In the genomic region with DNA sequence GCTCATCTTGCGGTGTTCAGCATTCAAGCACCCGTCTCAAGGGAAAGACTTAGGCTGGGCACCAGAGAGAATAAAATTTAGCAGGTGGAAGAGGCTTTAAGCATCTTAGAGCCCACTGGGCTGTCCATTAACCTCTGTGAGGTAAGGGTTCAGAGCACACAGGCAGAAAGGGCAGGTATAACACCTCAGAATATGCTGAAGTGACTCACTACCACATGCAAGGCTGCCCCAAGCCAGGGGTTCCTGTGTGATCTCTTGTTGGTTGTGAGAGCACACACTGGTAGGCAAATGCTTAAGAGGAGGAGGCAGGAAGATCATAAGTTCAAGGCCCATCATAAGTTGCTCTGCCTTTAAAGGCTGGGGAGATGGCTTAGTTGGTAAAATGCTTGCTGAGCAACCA, we compare ENCODE assay signal across 27 mouse cellular contexts. TPM values are rescaled to one million over a fixed set of nuclear protein-coding genes. Genes with fewer than 3 reads are reported as not detected.
DNase-seq lines count a peak whose midpoint lies in the region; ATAC-seq and TF ChIP-seq lines count a peak whose summit lies in the region.
"Had no signal": no experiment of that assay in that cellular context is flagged by ENCODE, and none has a peak within 500 bp of the region (broad histone marks: within the 10 kb centered on the region; RNA-seq: fewer than 3 reads in every experiment).

No protein-coding gene starts in this region.

- H3K4me3 ChIP-seq in gastrocnemius, adult 2 months: no peak overlapping the region
- H3K4me3 ChIP-seq in kidney, postnatal 0 days (replicated peaks; ENCODE audit: low read depth, low read length): no peak overlapping the region
- H3K4me3 ChIP-seq in kidney, embryonic 14.5 days (ENCODE audit: low read length): no peak overlapping the region
- no peak overlapping the region for H3K4me3 ChIP-seq in liver, embryonic 13.5 days (replicated peaks)
- H3K4me3 ChIP-seq in liver, postnatal 0 days (ENCODE audit: low read depth, low read length): no peak overlapping the region
- H3K4me3 ChIP-seq: embryonic facial prominence, embryonic 13.5 days; forebrain, embryonic 10.5 days; forebrain, embryonic 15.5 days; heart, embryonic 13.5 days; hindbrain, embryonic 10.5 days; hindbrain, embryonic 15.5 days; left cerebral cortex, adult 2 months; limb, embryonic 13.5 days; midbrain, embryonic 15.5 days; neural tube, embryonic 15.5 days; stomach, embryonic 15.5 days had no signal

- peak; percentile 81; the same call in 1 of the 2 replicates for ATAC-seq in kidney, postnatal 0 days (replicated peaks; ENCODE audit: low FRiP score, low read depth)
- no peak for ATAC-seq in kidney, embryonic 14.5 days (ENCODE audit: low FRiP score, low TSS enrichment)
- ATAC-seq in liver, embryonic 13.5 days (ENCODE audit: low read depth): no peak
- no peak for ATAC-seq in liver, postnatal 0 days
- ATAC-seq: activated CD4-positive, CD25-positive, alpha-beta regulatory T cell, adult 4 months; midbrain, embryonic 15.5 days had no signal

- DNase-seq in gastrocnemius, adult 2 months: no peak
- no peak for DNase-seq in gastrocnemius, postnatal 36 days
- DNase-seq in kidney, postnatal 0 days (ENCODE audit: low spot score): no peak
- DNase-seq in liver, embryonic 13.5 days: no peak
- no peak for DNase-seq in liver, postnatal 0 days
- DNase-seq in layer of hippocampus, adult 9-10 months (ENCODE audit: low spot score): no peak
- DNase-seq: cerebellum, adult 18-20 months; cerebellum, postnatal 10 days; lung, adult 2 months; lung, postnatal 10 days; retina, postnatal 1 day; right cerebral cortex, postnatal 14 days; thymus, postnatal 14 days had no signal

- no peak overlapping the region for H3K4me2 ChIP-seq in kidney, postnatal 0 days (ENCODE audit: low read length)
- no peak overlapping the region for H3K4me2 ChIP-seq in kidney, embryonic 14.5 days (replicated peaks; ENCODE audit: low read depth, low read length)
- H3K4me2 ChIP-seq in liver, embryonic 13.5 days: no peak overlapping the region
- no peak overlapping the region for H3K4me2 ChIP-seq in liver, postnatal 0 days (ENCODE audit: low read depth, low read length)
- H3K4me2 ChIP-seq: embryonic facial prominence, embryonic 13.5 days; forebrain, embryonic 15.5 days; heart, embryonic 13.5 days; hindbrain, embryonic 15.5 days; limb, embryonic 13.5 days; midbrain, embryonic 15.5 days; neural tube, embryonic 15.5 days; stomach, embryonic 15.5 days had no signal

- intact Hi-C loops in gastrocnemius, adult 2 months (cut with DNase I): no loop called here
- intact Hi-C loops in gastrocnemius, postnatal 36 days (cut with DNase I): no loop called here

- H3K9ac ChIP-seq in kidney, postnatal 0 days (ENCODE audit: low read depth, low read length): no peak overlapping the region
- no peak overlapping the region for H3K9ac ChIP-seq in kidney, embryonic 14.5 days (ENCODE audit: low read depth, low read length)
- peak overlapping the region; percentile 24; the same call in 1 of the 2 replicates for H3K9ac ChIP-seq in liver, embryonic 13.5 days
- H3K9ac ChIP-seq in liver, postnatal 0 days (replicated peaks): no peak overlapping the region
- H3K9ac ChIP-seq: embryonic facial prominence, embryonic 13.5 days; forebrain, embryonic 15.5 days; heart, embryonic 13.5 days; hindbrain, embryonic 15.5 days; limb, embryonic 13.5 days; midbrain, embryonic 15.5 days; neural tube, embryonic 15.5 days; stomach, embryonic 15.5 days had no signal

- no peak for TF ChIP-seq EP300 in liver, postnatal 0 days (IDR thresholded peaks at IDR 0.05; ENCODE audit: low read depth)

- H3K27me3 ChIP-seq in kidney, postnatal 0 days (ENCODE audit: insufficient read depth, low read length): no peaks in the 10 kb centered on the region
- no peaks in the 10 kb centered on the region for H3K27me3 ChIP-seq in kidney, embryonic 14.5 days (ENCODE audit: control insufficient read depth, insufficient read depth, low read length)
- H3K27me3 ChIP-seq in liver, embryonic 13.5 days: no peaks in the 10 kb centered on the region
- no peaks in the 10 kb centered on the region for H3K27me3 ChIP-seq in liver, postnatal 0 days (ENCODE audit: insufficient read depth, low read length)
- H3K27me3 ChIP-seq: embryonic facial prominence, embryonic 13.5 days; forebrain, embryonic 15.5 days; heart, embryonic 13.5 days; hindbrain, embryonic 15.5 days; limb, embryonic 13.5 days; midbrain, embryonic 15.5 days; neural tube, embryonic 15.5 days; stomach, embryonic 15.5 days had no signal

- no peaks in the 10 kb centered on the region for H3K4me1 ChIP-seq in kidney, postnatal 0 days (replicated peaks; ENCODE audit: insufficient read depth, low read length)
- no peaks in the 10 kb centered on the region for H3K4me1 ChIP-seq in kidney, embryonic 14.5 days (ENCODE audit: control insufficient read depth, insufficient read depth, low read length)
- peaks cover 97% of the 10 kb centered on the region for H3K4me1 ChIP-seq in liver, embryonic 13.5 days (replicated peaks)
- H3K4me1 ChIP-seq in liver, postnatal 0 days (ENCODE audit: insufficient read depth): peaks cover 39% of the 10 kb centered on the region
- H3K4me1 ChIP-seq: hindbrain, embryonic 15.5 days; midbrain, embryonic 15.5 days had no signal

- 87% methylated on average over 2 of the region's 2 CpGs for WGBS in kidney, postnatal 0 days
- WGBS in kidney, embryonic 14.5 days: 85% methylated on average over 2 of the region's 2 CpGs
- WGBS in liver, embryonic 13.5 days (ENCODE audit: insufficient replicate concordance): 95% methylated on average over 2 of the region's 2 CpGs
- 92% methylated on average over 2 of the region's 2 CpGs for WGBS in liver, postnatal 0 days (ENCODE audit: insufficient replicate concordance)

- peak overlapping the region; percentile 13; the same call in 1 of the 2 replicates for H3K27ac ChIP-seq in gastrocnemius, adult 2 months
- no peak overlapping the region for H3K27ac ChIP-seq in kidney, postnatal 0 days
- no peak overlapping the region for H3K27ac ChIP-seq in kidney, embryonic 14.5 days (ENCODE audit: low read depth, low read length)
- peak overlapping the region; percentile 100 for H3K27ac ChIP-seq in liver, embryonic 13.5 days
- no peak overlapping the region for H3K27ac ChIP-seq in liver, postnatal 0 days (ENCODE audit: low read depth)
- H3K27ac ChIP-seq: embryonic facial prominence, embryonic 13.5 days; forebrain, embryonic 10.5 days; forebrain, embryonic 15.5 days; heart, embryonic 13.5 days; hindbrain, embryonic 10.5 days; hindbrain, embryonic 15.5 days; left cerebral cortex, adult 2 months; limb, embryonic 13.5 days; macrophage; midbrain, embryonic 15.5 days; neural tube, embryonic 15.5 days; stomach, embryonic 15.5 days had no signal

- TF ChIP-seq CTCF in gastrocnemius, adult 2 months (IDR thresholded peaks at IDR 0.05): no peak
- no peak for TF ChIP-seq CTCF in kidney, postnatal 0 days (IDR thresholded peaks at IDR 0.05; ENCODE audit: low read depth)
- TF ChIP-seq CTCF in liver, postnatal 0 days (IDR thresholded peaks at IDR 0.05; ENCODE audit: low read depth): no peak

- H3K36me3 ChIP-seq in kidney, postnatal 0 days (ENCODE audit: insufficient read depth, low read length): 0 out of 2 replicates have a peak, but pooled peaks cover 3% of the 10 kb centered on the region
- no peaks in the 10 kb centered on the region for H3K36me3 ChIP-seq in kidney, embryonic 14.5 days (ENCODE audit: control insufficient read depth, insufficient read depth, low read length)
- H3K36me3 ChIP-seq in liver, embryonic 13.5 days: peaks cover 78% of the 10 kb centered on the region
- H3K36me3 ChIP-seq in liver, postnatal 0 days (replicated peaks; ENCODE audit: insufficient read depth, low read length): peaks cover 22% of the 10 kb centered on the region; the same call in 1 of the 2 replicates
- H3K36me3 ChIP-seq: forebrain, embryonic 15.5 days had no signal

- H3K9me3 ChIP-seq in kidney, postnatal 0 days (replicated peaks; ENCODE audit: low read length): no peaks in the 10 kb centered on the region
- no peaks in the 10 kb centered on the region for H3K9me3 ChIP-seq in kidney, embryonic 14.5 days (ENCODE audit: control insufficient read depth, low read length)
- H3K9me3 ChIP-seq in liver, embryonic 13.5 days (replicated peaks): no peaks in the 10 kb centered on the region
- H3K9me3 ChIP-seq in liver, postnatal 0 days (ENCODE audit: low read length): no peaks in the 10 kb centered on the region
- H3K9me3 ChIP-seq: embryonic facial prominence, embryonic 13.5 days; forebrain, embryonic 10.5 days; forebrain, embryonic 15.5 days; heart, embryonic 13.5 days; hindbrain, embryonic 10.5 days; hindbrain, embryonic 15.5 days; limb, embryonic 13.5 days; midbrain, embryonic 15.5 days; neural tube, embryonic 15.5 days; stomach, embryonic 15.5 days had no signal

RNA-seq across cellular contexts. Expression of a gene that starts 13.4 kb away (rescaled TPM):
- total RNA-seq in gastrocnemius, adult 2 months (2021): 100 to 1,000 TPM; 147 to 151 TPM
- total RNA-seq in gastrocnemius, postnatal 36 days (2021): 100 to 1,000 TPM; 108 to 112 TPM
- polyA plus RNA-seq in kidney, postnatal 0 days (2015; fragmentation: Nextera tagmentation; extraction: Ambion mirVana): 102 and 104 TPM in 2 replicates
- 41.6 and 46.7 TPM in 2 replicates for polyA plus RNA-seq in kidney, embryonic 14.5 days (2014; fragmentation: Nextera tagmentation; extraction: Ambion mirVana)
- polyA plus RNA-seq in liver, embryonic 13.5 days (2015; fragmentation: Nextera tagmentation; extraction: Ambion mirVana): 337 and 409 TPM in 2 replicates
- polyA plus RNA-seq in liver, postnatal 0 days (2015; fragmentation: Nextera tagmentation; extraction: Ambion mirVana): 161 and 163 TPM in 2 replicates

RNA-seq across cellular contexts. Expression of a gene that starts 30.4 kb away (rescaled TPM):
- total RNA-seq in gastrocnemius, adult 2 months (2021): 1 to 10 TPM; 4.1 to 5.8 TPM
- 1 to 10 TPM; 2.6 to 4.5 TPM for total RNA-seq in gastrocnemius, postnatal 36 days (2021)
- polyA plus RNA-seq in kidney, postnatal 0 days (2015; fragmentation: Nextera tagmentation; extraction: Ambion mirVana): 54.3 and 64.6 TPM in 2 replicates
- 27.8 and 46.6 TPM in 2 replicates for polyA plus RNA-seq in kidney, embryonic 14.5 days (2014; fragmentation: Nextera tagmentation; extraction: Ambion mirVana)
- 85.4 and 92.0 TPM in 2 replicates for polyA plus RNA-seq in liver, embryonic 13.5 days (2015; fragmentation: Nextera tagmentation; extraction: Ambion mirVana)
- 76.4 and 80.8 TPM in 2 replicates for polyA plus RNA-seq in liver, postnatal 0 days (2015; fragmentation: Nextera tagmentation; extraction: Ambion mirVana)

Comparison
In these comparisons a context has a peak if more than half of its experiments do, and no peak if none do; other contexts are left out.
1. H3K27ac ChIP-seq: peak in gastrocnemius, adult 2 months (single experiment) and liver, embryonic 13.5 days (single experiment); none in kidney, postnatal 0 days (single experiment), kidney, embryonic 14.5 days (single experiment) and liver, postnatal 0 days (single experiment).